Mouse (Mus musculus) hindbrain, postnatal 0 days (tissue): ENCODE data around the gene Ppp2r1b. TPM values are rescaled to one million over a fixed set of nuclear protein-coding genes. Genes with fewer than 3 reads are reported as not detected.
A peak's percentile ranks its signal among the peaks of the same experiment; 100 is the strongest.

Experiments
- ATAC-seq: fragments of 200-750 bp; cut with Nextera tagmentation; 2 replicates; pipeline ENCODE4 v1.8.0; 2017; ENCODE audit warnings: mild to moderate bottlenecking, moderate TSS enrichment, moderate library complexity
- DNase-seq: peaks from one replicate; pipeline ENCODE4 v3.0.0-alpha.2; 2015; ENCODE audit warnings: low spot score
- H3K27ac ChIP-seq: fragments of 300-500 bp; sonication (generic); 2 replicates; pipeline ENCODE4 v1.5.1; 2014; ENCODE audit warnings: mild to moderate bottlenecking
- H3K27me3 ChIP-seq: fragments of 300-500 bp; sonication (generic); 2 replicates; pipeline ENCODE4 v1.6.1; 2014; ENCODE audit warnings: low read length, mixed read lengths; ENCODE audit not compliant: insufficient read depth
- H3K36me3 ChIP-seq: fragments of 300-500 bp; sonication (generic); 2 replicates; pipeline ENCODE4 v1.6.1; 2014; ENCODE audit warnings: low read length, mixed read lengths; ENCODE audit not compliant: insufficient read depth
- H3K4me1 ChIP-seq: fragments of 300-500 bp; sonication (generic); 2 replicates; pipeline ENCODE4 v1.6.1; 2014; ENCODE audit warnings: antibody characterized with exemption, low read length, mixed read lengths; ENCODE audit not compliant: insufficient read depth
- H3K4me2 ChIP-seq: fragments of 300-500 bp; sonication (generic); 2 replicates; pipeline ENCODE4 v1.6.1; 2014; ENCODE audit warnings: low read depth, mild to moderate bottlenecking, low read length, moderate library complexity, mixed read lengths
- H3K4me3 ChIP-seq: fragments of 300-500 bp; sonication (generic); 2 replicates; pipeline ENCODE4 v1.5.1; 2014; ENCODE audit warnings: low read length
- H3K9ac ChIP-seq: fragments of 300-500 bp; sonication (generic); replicated peaks from 2 replicates; pipeline ENCODE4 v1.6.1; 2014; ENCODE audit warnings: mild to moderate bottlenecking, low read length, moderate library complexity, mixed read lengths
- H3K9me3 ChIP-seq: fragments of 300-500 bp; sonication (generic); 2 replicates; pipeline ENCODE4 v1.6.1; 2016; ENCODE audit warnings: low read length, mixed read lengths
- CTCF ChIP-seq: IDR thresholded peaks from 2 replicates; pipeline ENCODE4 v1.5.1; 2016; ENCODE audit warnings: antibody characterized with exemption, control low read depth, low read depth
- WGBS: fragments of 180-500 bp; shearing (Covaris S2); extraction: QIAGEN DNeasy Blood & Tissue Kit; methylation state at CpG from one replicate; pipeline ENCODE4 v1.1.7; 2014; 5-methylcytosine and 5-hydroxymethylcytosine counted together
- polyA plus RNA-seq: library from polyadenylated mRNA; unstranded; fragments of >200 nt; fragmentation: Nextera tagmentation; extraction: Ambion mirVana; gene quantifications from 2 replicates; pipeline ENCODE4 v1.2.1, GENCODE M21; 2015
- total RNA-seq: library from RNA; depleted of rRNA; stranded (reverse); fragments of >200 nt; gene quantifications from 2 replicates; pipeline ENCODE4 v1.2.3, GENCODE M21; 2014

Gene Ppp2r1b
- total and polyA plus RNA-seq, 2 experiments from 2014 or later, result 18.8 to 31.4 TPM

GRCm38 (mm10) chr9:50852634-50853349, 7.7 kb downstream of the Ppp2r1b start:
- 45% methylated on average over 17 of the region's 17 CpGs for WGBS
- ATAC-seq, result no peak
- Histone ChIP-seq H3K9me3 (no peaks in the 10 kb centered on the region), H3K4me3 (no peak overlapping the region), H3K4me1 (peaks cover 9% of the 10 kb centered on the region), H3K27me3 (no peaks in the 10 kb centered on the region), H3K36me3 (no peaks in the 10 kb centered on the region), H3K27ac (no peak overlapping the region), H3K4me2 (peak overlapping the region; percentile 40), H3K9ac (no peak overlapping the region)
- TF ChIP-seq CTCF, result no peak
- peak; percentile 49 for DNase-seq

DNA sequence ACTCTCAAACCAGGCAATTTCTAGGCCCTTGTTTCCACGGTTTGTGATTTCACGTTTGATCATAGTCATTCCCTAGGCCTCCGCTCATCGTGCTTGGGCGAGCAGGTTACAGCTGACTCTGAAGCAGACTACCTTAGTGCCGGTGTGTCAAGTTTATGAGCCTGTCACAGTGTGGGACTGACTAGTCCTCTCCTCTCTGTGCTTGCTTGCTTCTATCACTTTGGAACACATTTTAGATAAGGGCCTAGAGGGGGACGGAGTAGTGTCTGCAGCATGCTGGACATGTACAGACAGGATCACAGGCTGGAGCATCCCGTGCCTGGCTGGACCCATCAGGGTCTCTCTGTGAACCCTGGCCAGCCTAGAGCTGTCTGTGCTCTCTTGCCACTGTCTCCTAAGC, 9.3 kb downstream of the Ppp2r1b start:
- no peak overlapping the region for H3K27ac ChIP-seq
- H3K4me3 ChIP-seq, result no peak overlapping the region
- H3K27me3 ChIP-seq, result no peaks in the 10 kb centered on the region
- H3K36me3 ChIP-seq, result peaks cover 3% of the 10 kb centered on the region; the same call in 1 of the 2 replicates
- WGBS, result 60% methylated on average over 8 of the region's 8 CpGs
- H3K4me2 ChIP-seq, result no peak overlapping the region
- peaks cover 13% of the 10 kb centered on the region for H3K4me1 ChIP-seq
- no peak for TF ChIP-seq CTCF
- ATAC-seq (no peak), DNase-seq (no peak)
- no peak overlapping the region for H3K9ac ChIP-seq
- H3K9me3 ChIP-seq, result no peaks in the 10 kb centered on the region

- DNase-seq (no peak), ATAC-seq (no peak)
- Histone ChIP-seq H3K27ac (no peak overlapping the region), H3K4me1 (peaks cover 13% of the 10 kb centered on the region), H3K9ac (no peak overlapping the region), H3K4me3 (no peak overlapping the region), H3K27me3 (no peaks in the 10 kb centered on the region), H3K36me3 (peaks cover 3% of the 10 kb centered on the region; the same call in 1 of the 2 replicates), H3K9me3 (no peaks in the 10 kb centered on the region), H3K4me2 (no peak overlapping the region)
- WGBS, result 94% methylated on average over 5 of the region's 5 CpGs
- no peak for TF ChIP-seq CTCF
These were observed 10.1 kb downstream of the Ppp2r1b start for GRCm38 (mm10) chr9:50855133-50855766.

GRCm38 (mm10) chr9:50855780-50856179, 10.7 kb downstream of the Ppp2r1b start:
- 67% methylated on average over 5 of the region's 5 CpGs for WGBS
- Histone ChIP-seq H3K4me1 (peaks cover 13% of the 10 kb centered on the region), H3K36me3 (peaks cover 3% of the 10 kb centered on the region; the same call in 1 of the 2 replicates), H3K27me3 (no peaks in the 10 kb centered on the region), H3K27ac (peak overlapping the region; percentile 80; the same call in 1 of the 2 replicates), H3K9ac (no peak overlapping the region), H3K9me3 (no peaks in the 10 kb centered on the region), H3K4me2 (peak overlapping the region; percentile 62), H3K4me3 (peak overlapping the region; percentile 55; the same call in 1 of the 2 replicates)
- no peak for TF ChIP-seq CTCF
- no peak for ATAC-seq
- DNase-seq, result no peak

- H3K9me3 ChIP-seq, result no peaks in the 10 kb centered on the region
- DNase-seq (peak; percentile 88), ATAC-seq (peak; percentile 91)
- 0% methylated on average over 45 of the region's 45 CpGs for WGBS
- H3K4me3 ChIP-seq, result peak overlapping the region; percentile 55
- H3K4me2 ChIP-seq, result peak overlapping the region; percentile 62
- H3K27me3 ChIP-seq, result no peaks in the 10 kb centered on the region
- peaks cover 6% of the 10 kb centered on the region for H3K36me3 ChIP-seq
- peak overlapping the region; percentile 68 for H3K9ac ChIP-seq
- no peak for TF ChIP-seq CTCF
- H3K4me1 ChIP-seq, result peaks cover 13% of the 10 kb centered on the region
- H3K27ac ChIP-seq, result peak overlapping the region; percentile 80
These were observed 11.4 kb downstream of the Ppp2r1b start for GRCm38 (mm10) chr9:50856341-50857081.

GRCm38 (mm10) chr9:50857082-50857641, 12.1 kb downstream of the Ppp2r1b start:
- H3K27me3 ChIP-seq, result no peaks in the 10 kb centered on the region
- peaks cover 13% of the 10 kb centered on the region for H3K4me1 ChIP-seq
- no peaks in the 10 kb centered on the region for H3K9me3 ChIP-seq
- H3K9ac ChIP-seq, result peak overlapping the region; percentile 68
- DNase-seq, result peak; percentile 12
- WGBS, result 1% methylated on average over 45 of the region's 46 CpGs
- no peak for TF ChIP-seq CTCF
- H3K4me3 ChIP-seq, result peak overlapping the region; percentile 55
- H3K27ac ChIP-seq, result peak overlapping the region; percentile 80
- peak overlapping the region; percentile 62 for H3K4me2 ChIP-seq
- H3K36me3 ChIP-seq, result peaks cover 12% of the 10 kb centered on the region
- peak; percentile 80 for ATAC-seq
